Mouse (Mus musculus) limb, embryonic 13.5 days (tissue): Measurements from ENCODE around the gene Zbtb24. TPM values are rescaled to one million over a fixed set of nuclear protein-coding genes. Genes with fewer than 3 reads are reported as not detected.

Experiments
- polyA plus RNA-seq: library from polyadenylated mRNA; unstranded; fragments of >200 nt; fragmentation: Nextera tagmentation; extraction: Ambion mirVana; gene quantifications from 2 replicates; pipeline ENCODE4 v1.2.1, GENCODE M21; 2015

Zbtb24 gene
- polyA plus RNA-seq, 1 experiment from 2014 or later, result 21.1 TPM

Other genes starting within 250 kb of the Zbtb24 start
- 14.9 and 16.0 TPM in 2 replicates for gene Fig4, start 147.1 kb upstream of the Zbtb24 start, polyA plus RNA-seq
- gene Ak9, start 146.4 kb upstream of the Zbtb24 start, polyA plus RNA-seq, result not detected in 2 replicates
- gene Mical1, start 25.9 kb downstream of the Zbtb24 start, polyA plus RNA-seq, result 50.6 and 53.7 TPM in 2 replicates
- gene Smpd2, start 40.0 kb downstream of the Zbtb24 start, polyA plus RNA-seq, result 62.9 and 65.6 TPM in 2 replicates
- 0.84 and 1.1 TPM in 2 replicates for gene Ppil6, start 40.1 kb downstream of the Zbtb24 start, polyA plus RNA-seq
- gene Cd164, start 69.0 kb downstream of the Zbtb24 start, polyA plus RNA-seq, result 170 and 184 TPM in 2 replicates